8 mouse cellular contexts compared by ENCODE assay signal in genomic region chr14:53121704-53122103, GRCm38 (mm10).
DNase-seq lines count a peak whose midpoint lies in the region; ATAC-seq and TF ChIP-seq lines count a peak whose summit lies in the region.
"Not testable (repeated sequence)": the region's sequence is repeated elsewhere in the genome, so short reads cannot be mapped to it uniquely, and the experiment has no call there.

No protein-coding gene starts in this region.

- H3K4me1 ChIP-seq in E14TG2a.4 (replicated peaks; ENCODE audit: low read depth, low read length); hindbrain, embryonic 16.5 days (ENCODE audit: control insufficient read depth, insufficient read depth, low read depth, low read length); neural tube, embryonic 15.5 days: not testable (repeated sequence)

- not testable (repeated sequence) for H3K36me3 ChIP-seq in E14TG2a.4 (ENCODE audit: insufficient read depth, low read length); hindbrain, embryonic 16.5 days (ENCODE audit: control insufficient read depth, insufficient read depth, low read length); neural tube, embryonic 15.5 days

- not testable (repeated sequence) for H3K27ac ChIP-seq in hindbrain, embryonic 16.5 days (ENCODE audit: low read depth, low read length); neural tube, embryonic 15.5 days (replicated peaks)

- H3K27me3 ChIP-seq in E14TG2a.4 (ENCODE audit: insufficient read depth, low read length); hindbrain, embryonic 16.5 days (replicated peaks; ENCODE audit: control insufficient read depth, insufficient read depth, low read length); neural tube, embryonic 15.5 days (replicated peaks): not testable (repeated sequence)

- TF ChIP-seq CTCF in E14TG2a.4 (conservative IDR thresholded peaks at IDR 0.05; ENCODE audit: low read length) = peak; percentile 30

- DNase-seq in cerebellum, adult 9-10 months = peak; percentile 1
- DNase-seq in frontal cortex, postnatal 36 days (ENCODE audit: low spot score in 2 of 2) = peak; percentile 17 to 46
- DNase-seq in layer of hippocampus, adult 8-10 months (ENCODE audit: low spot score in 2 of 2) = peak; percentile 3 to 31
- peak; percentile 22 for DNase-seq in lung, postnatal 10 days
- peak; percentile 76 for DNase-seq in thymus, postnatal 14 days

- ATAC-seq in hindbrain, embryonic 16.5 days = 0 out of 2 replicates have a peak, but pooled peaks have one; percentile 63
- peak; percentile 55; the same call in 1 of the 2 replicates for ATAC-seq in neural tube, embryonic 15.5 days (ENCODE audit: low FRiP score)

- H3K9me3 ChIP-seq in E14TG2a.4 (ENCODE audit: low read length); hindbrain, embryonic 16.5 days (ENCODE audit: control insufficient read depth, low read length); neural tube, embryonic 15.5 days (replicated peaks): not testable (repeated sequence)

- WGBS in hindbrain, embryonic 16.5 days = 31% methylated on average over 2 of the region's 3 CpGs
- 23% methylated on average over 2 of the region's 3 CpGs for WGBS in neural tube, embryonic 15.5 days

- not testable (repeated sequence) for H3K4me3 ChIP-seq in E14TG2a.4 (replicated peaks; ENCODE audit: low read length); hindbrain, embryonic 16.5 days (ENCODE audit: low read length); neural tube, embryonic 15.5 days (replicated peaks)

- H3K4me2 ChIP-seq in hindbrain, embryonic 16.5 days (ENCODE audit: low read length); neural tube, embryonic 15.5 days: not testable (repeated sequence)

- H3K9ac ChIP-seq in hindbrain, embryonic 16.5 days (ENCODE audit: low read depth, low read length); neural tube, embryonic 15.5 days (replicated peaks): not testable (repeated sequence)

Comparison
In these comparisons a context has a peak if more than half of its experiments do, and no peak if none do; other contexts are left out.
1. DNase-seq: peak in every context shown above with its lines; median percentile 76 in thymus, postnatal 14 days; 32 in frontal cortex, postnatal 36 days; 22 in lung, postnatal 10 days; 17 in layer of hippocampus, adult 8-10 months; 1 in cerebellum, adult 9-10 months.